Mouse (Mus musculus): ENCODE measurements around the gene Rbpms2. TPM values are rescaled to one million over a fixed set of nuclear protein-coding genes. Genes with fewer than 3 reads are reported as not detected.

Gene Rbpms2
- polyA plus RNA-seq, 1 experiment from 2014 or later, result 6.5 TPM

- Histone ChIP-seq H3K36me3 (ENCODE audit: insufficient read depth, low read length) (no peaks in the 10 kb centered on the region), H3K4me2 (replicated peaks; ENCODE audit: low read depth, low read length) (no peak overlapping the region), H3K4me3 (ENCODE audit: low read depth, low read length) (no peak overlapping the region), H3K27me3 (replicated peaks; ENCODE audit: insufficient read depth, low read length) (no peaks in the 10 kb centered on the region), H3K9ac (replicated peaks; ENCODE audit: low read depth) (no peak overlapping the region), H3K27ac (ENCODE audit: low read length) (no peak overlapping the region), H3K4me1 (ENCODE audit: insufficient read depth, low read depth, low read length) (no peaks in the 10 kb centered on the region), H3K9me3 (ENCODE audit: low read length) (no peaks in the 10 kb centered on the region)
- DNase-seq (ENCODE audit: low spot score), result no peak
- ATAC-seq, result no peak
- 36% methylated on average over 2 of the region's 2 CpGs for WGBS
- TF ChIP-seq CTCF (IDR thresholded peaks at IDR 0.05) (no peak), EP300 (IDR thresholded peaks at IDR 0.05) (no peak)
Observed at GRCm38 (mm10) chr9:65613098-65613497, 16.4 kb upstream of the Rbpms2 start.

- no peaks in the 10 kb centered on the region for H3K9me3 ChIP-seq (ENCODE audit: low read length)
- no peaks in the 10 kb centered on the region for H3K36me3 ChIP-seq (ENCODE audit: insufficient read depth, low read length)
- DNase-seq (ENCODE audit: low spot score) (no peak), ATAC-seq (no peak)
- no peak overlapping the region for H3K4me2 ChIP-seq (replicated peaks; ENCODE audit: low read depth, low read length)
- H3K9ac ChIP-seq (replicated peaks; ENCODE audit: low read depth), result no peak overlapping the region
- WGBS, result 67% methylated on average over 3 of the region's 3 CpGs
- no peak for TF ChIP-seq EP300 (IDR thresholded peaks at IDR 0.05)
- TF ChIP-seq CTCF (IDR thresholded peaks at IDR 0.05), result no peak
- no peaks in the 10 kb centered on the region for H3K4me1 ChIP-seq (ENCODE audit: insufficient read depth, low read depth, low read length)
- no peak overlapping the region for H3K27ac ChIP-seq (ENCODE audit: low read length)
- no peak overlapping the region for H3K4me3 ChIP-seq (ENCODE audit: low read depth, low read length)
- H3K27me3 ChIP-seq (replicated peaks; ENCODE audit: insufficient read depth, low read length), result no peaks in the 10 kb centered on the region
Observed at GRCm38 (mm10) chr9:65619311-65619710, 10.1 kb upstream of the Rbpms2 start.

- ATAC-seq (no peak), DNase-seq (ENCODE audit: low spot score) (no peak)
- no peaks in the 10 kb centered on the region for H3K9me3 ChIP-seq (ENCODE audit: low read length)
- H3K4me3 ChIP-seq (ENCODE audit: low read depth, low read length), result no peak overlapping the region
- H3K9ac ChIP-seq (replicated peaks; ENCODE audit: low read depth), result no peak overlapping the region
- H3K4me2 ChIP-seq (replicated peaks; ENCODE audit: low read depth, low read length), result no peak overlapping the region
- WGBS, result 79% methylated on average over 4 of the region's 4 CpGs
- H3K36me3 ChIP-seq (ENCODE audit: insufficient read depth, low read length), result no peaks in the 10 kb centered on the region
- H3K4me1 ChIP-seq (ENCODE audit: insufficient read depth, low read depth, low read length), result no peaks in the 10 kb centered on the region
- H3K27ac ChIP-seq (ENCODE audit: low read length), result no peak overlapping the region
- TF ChIP-seq EP300 (IDR thresholded peaks at IDR 0.05) (no peak), CTCF (IDR thresholded peaks at IDR 0.05) (no peak)
- no peaks in the 10 kb centered on the region for H3K27me3 ChIP-seq (replicated peaks; ENCODE audit: insufficient read depth, low read length)
Observed at GRCm38 (mm10) chr9:65621196-65621595, 8.3 kb upstream of the Rbpms2 start.

- Histone ChIP-seq H3K27ac (ENCODE audit: low read length) (no peak overlapping the region), H3K4me2 (replicated peaks; ENCODE audit: low read depth, low read length) (no peak overlapping the region), H3K27me3 (replicated peaks; ENCODE audit: insufficient read depth, low read length) (no peaks in the 10 kb centered on the region), H3K4me3 (ENCODE audit: low read depth, low read length) (no peak overlapping the region), H3K9ac (replicated peaks; ENCODE audit: low read depth) (no peak overlapping the region), H3K36me3 (ENCODE audit: insufficient read depth, low read length) (no peaks in the 10 kb centered on the region), H3K9me3 (ENCODE audit: low read length) (no peaks in the 10 kb centered on the region), H3K4me1 (ENCODE audit: insufficient read depth, low read depth, low read length) (no peaks in the 10 kb centered on the region)
- TF ChIP-seq CTCF (IDR thresholded peaks at IDR 0.05), result no peak
- TF ChIP-seq EP300 (IDR thresholded peaks at IDR 0.05), result no peak
- ATAC-seq (no peak), DNase-seq (ENCODE audit: low spot score) (no peak)
- WGBS, result 69% methylated on average over 2 of the region's 2 CpGs
Observed at GRCm38 (mm10) chr9:65621666-65622065, 7.8 kb upstream of the Rbpms2 start.

GRCm38 (mm10) chr9:65622826-65623225 lies 6.6 kb upstream of the Rbpms2 start:
- Histone ChIP-seq H3K27ac (ENCODE audit: low read length) (no peak overlapping the region), H3K36me3 (ENCODE audit: insufficient read depth, low read length) (no peaks in the 10 kb centered on the region), H3K4me3 (ENCODE audit: low read depth, low read length) (no peak overlapping the region), H3K9ac (replicated peaks; ENCODE audit: low read depth) (no peak overlapping the region; the same call in 1 of the 2 replicates), H3K9me3 (ENCODE audit: low read length) (no peaks in the 10 kb centered on the region), H3K27me3 (replicated peaks; ENCODE audit: insufficient read depth, low read length) (no peaks in the 10 kb centered on the region), H3K4me2 (replicated peaks; ENCODE audit: low read depth, low read length) (no peak overlapping the region), H3K4me1 (ENCODE audit: insufficient read depth, low read depth, low read length) (no peaks in the 10 kb centered on the region)
- no peak for TF ChIP-seq EP300 (IDR thresholded peaks at IDR 0.05)
- TF ChIP-seq CTCF (IDR thresholded peaks at IDR 0.05), result no peak
- WGBS, result 84% methylated on average over 5 of the region's 5 CpGs
- no peak for ATAC-seq
- no peak for DNase-seq (ENCODE audit: low spot score)

GRCm38 (mm10) chr9:65624266-65624665 lies 5.2 kb upstream of the Rbpms2 start:
- no peak overlapping the region for H3K9ac ChIP-seq (replicated peaks; ENCODE audit: low read depth)
- no peak overlapping the region for H3K4me3 ChIP-seq (ENCODE audit: low read depth, low read length)
- DNase-seq (ENCODE audit: low spot score) (no peak), ATAC-seq (no peak)
- 70% methylated on average over 2 of the region's 2 CpGs for WGBS
- TF ChIP-seq EP300 (IDR thresholded peaks at IDR 0.05), result no peak
- no peak for TF ChIP-seq CTCF (IDR thresholded peaks at IDR 0.05)
- no peaks in the 10 kb centered on the region for H3K36me3 ChIP-seq (ENCODE audit: insufficient read depth, low read length)
- no peak overlapping the region for H3K27ac ChIP-seq (ENCODE audit: low read length)
- H3K9me3 ChIP-seq (ENCODE audit: low read length), result no peaks in the 10 kb centered on the region
- no peaks in the 10 kb centered on the region for H3K27me3 ChIP-seq (replicated peaks; ENCODE audit: insufficient read depth, low read length)
- H3K4me2 ChIP-seq (replicated peaks; ENCODE audit: low read depth, low read length), result no peak overlapping the region
- H3K4me1 ChIP-seq (ENCODE audit: insufficient read depth, low read depth, low read length), result no peaks in the 10 kb centered on the region

Measured in lung, postnatal 0 days (tissue).